Mouse (Mus musculus): Measurements from ENCODE around the gene Chst8. TPM values are rescaled to one million over a fixed set of nuclear protein-coding genes. Genes with fewer than 3 reads are reported as not detected.

Chst8 gene
- polyA plus RNA-seq, 1 experiment from 2014 or later, result 10.1 TPM

DNA sequence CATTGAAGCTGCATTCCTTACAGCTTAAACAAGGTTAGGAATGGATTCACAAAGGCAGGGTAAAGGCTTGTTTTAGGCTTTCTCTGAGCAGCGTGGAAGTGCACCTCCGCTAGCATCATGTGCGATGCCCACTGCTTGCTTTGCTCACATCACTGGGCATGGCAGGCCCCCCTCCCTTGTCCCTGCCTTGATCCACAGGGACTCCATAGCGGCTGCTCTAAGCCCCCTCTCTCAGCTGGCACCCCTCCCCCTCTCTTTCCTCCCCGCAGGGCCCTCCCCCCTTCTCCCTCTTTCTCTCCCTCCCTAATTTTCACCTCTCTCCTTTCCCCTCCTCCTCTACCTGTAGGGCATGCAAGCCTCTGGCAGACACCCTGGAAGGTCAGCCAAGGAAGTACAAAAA is 150.3 kb downstream of the Chst8 start:
- no peaks in the 10 kb centered on the region for H3K36me3 ChIP-seq (ENCODE audit: control insufficient read depth, insufficient read depth, low read length)
- H3K9ac ChIP-seq (ENCODE audit: low read length), result no peak overlapping the region
- no peak for DNase-seq (ENCODE audit: low spot score, missing footprints)
- no peak overlapping the region for H3K4me3 ChIP-seq (ENCODE audit: low read depth, low read length)
- peaks cover 3% of the 10 kb centered on the region; the same call in 1 of the 2 replicates for H3K4me1 ChIP-seq (ENCODE audit: control insufficient read depth, insufficient read depth, low read length)
- H3K27ac ChIP-seq (ENCODE audit: low read depth, low read length), result no peak overlapping the region
- no peaks in the 10 kb centered on the region for H3K27me3 ChIP-seq (ENCODE audit: control insufficient read depth, insufficient read depth, low read length)
- ATAC-seq (ENCODE audit: low FRiP score), result no peak
- 8% methylated on average over 5 of the region's 5 CpGs for WGBS
- no peaks in the 10 kb centered on the region for H3K9me3 ChIP-seq (ENCODE audit: control insufficient read depth, low read length)
- H3K4me2 ChIP-seq, result no peak overlapping the region

DNA sequence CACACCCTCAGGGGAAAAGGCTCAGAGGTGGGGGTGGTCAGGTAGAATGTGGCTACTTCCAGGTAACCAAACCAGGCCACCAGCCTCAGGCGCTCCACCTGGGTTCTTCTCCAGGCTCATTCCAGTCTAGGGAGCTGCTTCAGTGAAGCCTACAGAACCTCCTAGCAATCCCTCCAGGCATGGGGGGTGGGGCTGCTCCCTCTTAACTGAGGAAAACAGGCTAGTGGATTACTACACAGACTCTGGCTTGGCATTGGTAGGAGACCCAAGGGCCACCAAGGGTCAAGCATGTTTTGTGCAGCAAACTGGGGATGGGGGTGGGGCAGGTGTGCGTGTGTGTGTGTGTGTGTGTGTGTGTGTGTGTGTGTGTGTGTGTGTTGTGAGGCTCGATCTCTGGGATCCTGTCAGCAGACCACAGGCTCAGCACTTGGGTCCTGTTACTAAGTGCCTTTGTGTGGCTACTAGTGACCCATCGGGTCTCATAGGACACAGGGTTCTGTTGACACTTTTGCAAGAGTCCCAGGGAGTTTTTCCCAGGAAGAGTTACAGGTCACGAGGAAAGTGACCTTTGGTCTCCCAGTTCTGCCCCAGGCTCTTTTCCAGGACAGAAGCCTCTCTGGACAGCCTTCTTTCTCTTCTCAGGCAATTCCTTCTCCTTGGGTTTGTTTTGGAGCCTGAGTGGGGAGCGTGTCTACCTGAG is 153.0 kb downstream of the Chst8 start:
- Histone ChIP-seq H3K9ac (ENCODE audit: low read length) (no peak overlapping the region), H3K27me3 (ENCODE audit: control insufficient read depth, insufficient read depth, low read length) (no peaks in the 10 kb centered on the region), H3K4me3 (ENCODE audit: low read depth, low read length) (no peak overlapping the region), H3K27ac (ENCODE audit: low read depth, low read length) (no peak overlapping the region), H3K36me3 (ENCODE audit: control insufficient read depth, insufficient read depth, low read length) (no peaks in the 10 kb centered on the region), H3K4me2 (no peak overlapping the region), H3K4me1 (ENCODE audit: control insufficient read depth, insufficient read depth, low read length) (peaks cover 3% of the 10 kb centered on the region; the same call in 1 of the 2 replicates), H3K9me3 (ENCODE audit: control insufficient read depth, low read length) (no peaks in the 10 kb centered on the region)
- 67% methylated on average over 6 of the region's 6 CpGs for WGBS
- ATAC-seq (ENCODE audit: low FRiP score) (no peak), DNase-seq (ENCODE audit: low spot score, missing footprints) (no peak)

DNA sequence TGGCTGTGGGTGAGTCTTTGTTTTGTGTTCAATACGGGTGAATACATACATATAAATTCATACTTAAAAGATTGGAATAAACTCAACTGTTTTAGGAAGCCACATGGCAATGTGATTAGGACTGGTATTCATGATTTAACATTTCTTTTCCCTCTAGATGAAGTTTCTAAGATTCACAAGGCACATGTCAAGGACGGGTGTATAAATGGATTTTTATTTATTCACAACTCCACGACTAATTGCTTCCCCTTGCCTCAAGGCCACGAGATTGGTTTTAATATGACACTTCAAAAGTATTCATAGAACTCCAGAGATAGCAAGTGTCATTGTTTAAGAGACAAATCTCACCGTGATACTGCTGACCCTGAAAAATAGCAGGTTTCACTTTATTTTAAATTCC is 155.9 kb downstream of the Chst8 start, which contains the start of gene Kctd15:
Kctd15 (minus strand) TSS at position 101 of the 400 bp plus-strand sequence.
- no peak for ATAC-seq (ENCODE audit: low FRiP score)
- WGBS, result 69% methylated on average over 5 of the region's 5 CpGs

DNA sequence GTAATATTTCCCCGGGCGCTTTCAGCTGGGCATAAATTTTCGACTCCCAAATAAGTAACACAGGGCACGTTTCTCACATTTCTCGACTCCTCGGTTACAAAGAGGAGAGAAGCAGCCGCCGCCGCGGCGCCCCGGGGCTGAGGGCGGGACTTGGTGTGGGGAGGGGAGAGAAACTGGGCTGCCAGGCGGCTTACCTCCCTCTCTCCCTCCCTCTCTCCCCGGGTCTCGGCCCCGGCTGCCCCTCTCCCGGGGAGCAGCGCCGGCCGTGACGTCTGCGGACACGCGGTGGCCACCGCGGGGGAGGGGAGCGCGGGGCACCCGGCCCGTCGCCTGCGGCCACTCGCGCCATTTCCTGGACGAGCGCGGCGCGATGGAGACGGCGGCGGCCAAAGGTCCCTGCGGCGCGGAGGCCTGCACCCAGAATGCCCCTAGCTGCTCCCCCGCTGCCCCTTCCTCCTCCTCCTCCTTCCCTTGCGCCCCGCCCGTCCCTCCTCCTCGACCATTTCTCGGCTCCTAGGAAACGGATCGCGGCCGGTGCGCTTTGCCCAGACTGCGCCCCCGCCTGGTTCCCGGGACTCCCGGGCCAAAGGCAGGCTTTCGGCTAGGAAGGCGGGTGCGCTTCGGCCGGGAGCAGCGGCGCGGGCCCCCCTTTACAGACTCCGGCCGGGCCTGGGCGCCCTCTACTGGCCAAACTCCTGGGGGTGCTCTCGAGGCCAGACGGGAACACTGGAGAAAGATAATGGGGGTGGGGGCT is 157.2 kb downstream of the Chst8 start:
- peak overlapping the region; percentile 88 for H3K4me2 ChIP-seq
- peak; percentile 99 for DNase-seq (ENCODE audit: low spot score, missing footprints)
- peaks cover 21% of the 10 kb centered on the region for H3K4me1 ChIP-seq (ENCODE audit: control insufficient read depth, insufficient read depth, low read length)
- H3K9me3 ChIP-seq (ENCODE audit: control insufficient read depth, low read length), result no peaks in the 10 kb centered on the region
- WGBS, result under 1% methylated on average over 43 of the region's 74 CpGs
- peak overlapping the region; percentile 100 for H3K27ac ChIP-seq (ENCODE audit: low read depth, low read length)
- ATAC-seq (ENCODE audit: low FRiP score), result peak; percentile 83
- no peaks in the 10 kb centered on the region for H3K36me3 ChIP-seq (ENCODE audit: control insufficient read depth, insufficient read depth, low read length)
- H3K27me3 ChIP-seq (ENCODE audit: control insufficient read depth, insufficient read depth, low read length), result no peaks in the 10 kb centered on the region
- peak overlapping the region; percentile 98 for H3K9ac ChIP-seq (ENCODE audit: low read length)
- peak overlapping the region; percentile 81 for H3K4me3 ChIP-seq (ENCODE audit: low read depth, low read length)

More for the DNA sequence above, 155.9 kb downstream of the Chst8 start, which contains the start of gene Kctd15:
- Histone ChIP-seq H3K4me2 (peak within 1 kb of the TSS; percentile 88), H3K27me3 (ENCODE audit: control insufficient read depth, insufficient read depth, low read length) (no peaks in the 10 kb centered on the region), H3K9ac (ENCODE audit: low read length) (peak within 1 kb of the TSS; percentile 98), H3K4me3 (ENCODE audit: low read depth, low read length) (peak within 1 kb of the TSS; percentile 81), H3K9me3 (ENCODE audit: control insufficient read depth, low read length) (no peaks in the 10 kb centered on the region), H3K4me1 (ENCODE audit: control insufficient read depth, insufficient read depth, low read length) (peaks cover 15% of the 10 kb centered on the region), H3K36me3 (ENCODE audit: control insufficient read depth, insufficient read depth, low read length) (no peaks in the 10 kb centered on the region), H3K27ac (ENCODE audit: low read depth, low read length) (peak within 1 kb of the TSS; percentile 100)
- no peak for DNase-seq (ENCODE audit: low spot score, missing footprints)

DNA sequence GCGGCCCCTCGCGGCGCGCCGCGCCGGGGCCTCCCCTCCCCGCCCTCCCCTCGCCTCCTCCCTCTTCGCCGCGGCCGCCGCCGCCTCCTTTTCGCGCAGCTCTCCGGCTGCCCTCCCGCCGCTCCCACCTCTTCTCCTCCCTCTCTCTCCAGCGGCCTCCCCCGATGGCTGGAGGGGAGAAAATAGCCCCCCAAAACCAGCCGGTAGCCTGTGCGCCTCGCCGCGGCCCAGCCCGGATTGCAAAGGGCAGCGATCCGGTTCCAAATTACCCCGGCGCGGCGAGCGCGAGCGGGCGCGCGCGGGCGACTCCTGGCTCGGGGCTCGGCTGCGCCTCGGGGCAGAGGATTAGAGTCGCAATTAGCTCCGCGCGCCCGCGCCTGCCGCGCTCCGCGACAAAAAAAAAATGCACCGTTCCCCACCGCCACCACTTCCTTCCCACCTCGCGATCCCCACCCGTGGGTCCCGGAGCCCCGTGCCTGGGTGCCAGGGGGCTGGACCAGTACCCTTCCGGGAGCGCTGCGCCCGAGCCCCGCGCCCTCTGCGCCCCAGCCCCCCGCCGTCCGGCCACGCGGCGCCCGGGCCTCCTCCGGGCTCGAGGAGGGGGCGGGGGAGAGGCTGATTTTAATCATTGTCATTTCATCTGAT is 157.9 kb downstream of the Chst8 start:
- ATAC-seq (ENCODE audit: low FRiP score) (peak; percentile 49), DNase-seq (ENCODE audit: low spot score, missing footprints) (peak; percentile 98)
- Histone ChIP-seq H3K4me2 (peak overlapping the region; percentile 88), H3K4me1 (ENCODE audit: control insufficient read depth, insufficient read depth, low read length) (peaks cover 21% of the 10 kb centered on the region), H3K4me3 (ENCODE audit: low read depth, low read length) (peak overlapping the region; percentile 81), H3K27ac (ENCODE audit: low read depth, low read length) (peak overlapping the region; percentile 100), H3K27me3 (ENCODE audit: control insufficient read depth, insufficient read depth, low read length) (no peaks in the 10 kb centered on the region), H3K36me3 (ENCODE audit: control insufficient read depth, insufficient read depth, low read length) (peaks cover 1% of the 10 kb centered on the region), H3K9me3 (ENCODE audit: control insufficient read depth, low read length) (no peaks in the 10 kb centered on the region), H3K9ac (ENCODE audit: low read length) (peak overlapping the region; percentile 98)
- under 1% methylated on average over 61 of the region's 81 CpGs for WGBS

DNA sequence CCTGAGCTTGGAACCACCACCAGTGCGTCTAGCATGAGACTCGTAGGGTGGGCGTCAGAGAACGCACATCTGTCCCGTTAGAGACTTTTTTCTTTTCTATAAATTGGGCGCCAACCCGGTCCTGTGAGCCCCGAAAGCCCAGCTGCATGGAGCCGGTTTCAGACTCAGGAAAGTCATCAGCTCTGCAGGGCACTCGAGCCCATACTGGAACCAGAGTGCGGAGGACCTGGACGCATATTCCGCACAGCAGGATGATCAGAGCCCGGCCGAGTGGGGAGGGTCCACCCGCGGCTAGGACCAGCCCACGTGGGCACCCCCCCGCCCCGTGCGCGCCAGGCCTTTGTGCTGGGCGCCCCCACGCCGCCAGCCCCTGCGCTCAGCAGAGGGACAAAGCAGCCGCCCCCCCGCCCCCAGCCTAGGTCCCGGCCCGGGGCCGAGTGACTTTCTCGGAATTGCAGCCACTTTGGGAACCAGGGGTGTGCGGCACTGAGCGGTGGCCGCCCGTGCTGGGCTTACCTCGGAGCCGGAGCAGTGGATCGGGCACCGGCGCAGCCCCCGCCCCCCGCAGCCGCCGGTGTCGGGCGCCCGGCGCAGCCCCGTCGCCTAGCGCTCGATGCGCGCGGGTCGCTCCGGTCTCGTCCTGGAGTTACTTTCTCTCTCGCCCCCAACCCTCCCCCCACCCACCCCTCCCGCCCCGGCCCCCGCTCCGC is 158.6 kb downstream of the Chst8 start:
- Histone ChIP-seq H3K4me2 (peak overlapping the region; percentile 88), H3K27me3 (ENCODE audit: control insufficient read depth, insufficient read depth, low read length) (no peaks in the 10 kb centered on the region), H3K9me3 (ENCODE audit: control insufficient read depth, low read length) (no peaks in the 10 kb centered on the region), H3K36me3 (ENCODE audit: control insufficient read depth, insufficient read depth, low read length) (peaks cover 6% of the 10 kb centered on the region), H3K4me1 (ENCODE audit: control insufficient read depth, insufficient read depth, low read length) (peaks cover 21% of the 10 kb centered on the region), H3K9ac (ENCODE audit: low read length) (peak overlapping the region; percentile 98), H3K27ac (ENCODE audit: low read depth, low read length) (peak overlapping the region; percentile 100), H3K4me3 (ENCODE audit: low read depth, low read length) (peak overlapping the region; percentile 81)
- DNase-seq (ENCODE audit: low spot score, missing footprints), result peak; percentile 97
- under 1% methylated on average over 58 of the region's 64 CpGs for WGBS
- peak; percentile 58 for ATAC-seq (ENCODE audit: low FRiP score)

DNA sequence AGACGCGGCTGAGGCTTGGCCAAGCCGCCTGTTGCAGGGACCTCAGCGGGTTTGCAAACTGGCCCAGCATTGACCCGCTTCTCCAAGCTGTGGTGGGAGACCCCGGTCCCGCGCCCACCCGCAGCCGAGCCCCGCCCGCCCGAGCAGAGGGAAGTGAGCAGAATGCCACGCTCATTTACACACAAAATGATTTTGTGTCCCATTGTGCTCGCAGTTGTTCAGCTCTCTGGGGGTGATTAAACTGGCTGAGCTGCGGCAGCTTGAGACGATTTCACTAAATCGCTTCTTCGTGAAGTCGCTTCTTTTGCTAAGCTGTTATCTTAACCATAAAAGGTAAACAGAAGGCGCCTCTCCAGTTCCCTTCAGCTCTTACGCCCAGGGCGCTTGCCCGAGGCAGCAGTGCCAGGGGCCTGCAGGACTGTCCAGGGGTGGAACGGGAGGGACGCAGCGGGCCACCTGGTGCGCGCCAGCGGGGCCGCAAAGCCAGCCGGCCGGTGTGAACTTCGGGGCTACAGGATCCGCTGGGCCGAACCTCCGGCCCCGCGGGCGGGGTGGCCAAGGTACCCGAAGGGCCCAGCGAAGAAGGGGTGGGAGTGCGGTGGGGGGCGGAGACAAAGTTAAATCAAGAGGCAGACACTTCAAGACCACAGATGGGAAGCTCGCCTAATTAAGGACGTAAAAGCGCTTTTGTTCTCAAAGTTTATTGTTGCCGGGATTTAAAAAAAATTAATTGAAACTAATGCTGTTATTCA is 159.6 kb downstream of the Chst8 start:
- Histone ChIP-seq H3K27ac (ENCODE audit: low read depth, low read length) (peak overlapping the region; percentile 100), H3K36me3 (ENCODE audit: control insufficient read depth, insufficient read depth, low read length) (peaks cover 16% of the 10 kb centered on the region), H3K9me3 (ENCODE audit: control insufficient read depth, low read length) (no peaks in the 10 kb centered on the region), H3K4me1 (ENCODE audit: control insufficient read depth, insufficient read depth, low read length) (peaks cover 21% of the 10 kb centered on the region), H3K4me3 (ENCODE audit: low read depth, low read length) (peak overlapping the region; percentile 81), H3K27me3 (ENCODE audit: control insufficient read depth, insufficient read depth, low read length) (no peaks in the 10 kb centered on the region), H3K9ac (ENCODE audit: low read length) (peak overlapping the region; percentile 98), H3K4me2 (peak overlapping the region; percentile 88)
- DNase-seq (ENCODE audit: low spot score, missing footprints), result peak; percentile 96
- WGBS, result under 1% methylated on average over 48 of the region's 48 CpGs
- ATAC-seq (ENCODE audit: low FRiP score), result no peak

DNA sequence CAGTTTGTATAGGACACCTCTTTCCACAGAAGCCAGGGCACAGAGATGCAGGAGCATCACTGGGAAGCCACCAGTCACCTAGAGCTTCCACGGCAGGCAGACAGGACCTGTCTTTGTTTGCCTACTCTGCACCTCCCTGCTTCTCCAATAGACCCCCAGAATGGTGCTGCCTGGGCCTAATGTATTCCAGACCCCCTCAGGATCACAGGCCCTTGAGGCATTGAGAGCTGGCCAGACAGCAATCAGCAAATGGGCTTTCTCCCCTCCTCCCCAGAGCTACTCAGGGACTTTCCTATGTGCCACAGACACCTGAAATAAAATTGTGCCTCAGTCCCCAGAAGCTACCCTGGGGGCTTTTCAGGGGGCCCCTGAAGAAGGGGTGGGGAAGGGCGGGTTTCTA is 161.1 kb downstream of the Chst8 start:
- H3K4me1 ChIP-seq (ENCODE audit: control insufficient read depth, insufficient read depth, low read length), result peaks cover 21% of the 10 kb centered on the region
- peak overlapping the region; percentile 10 for H3K4me3 ChIP-seq (ENCODE audit: low read depth, low read length)
- DNase-seq (ENCODE audit: low spot score, missing footprints) (no peak), ATAC-seq (ENCODE audit: low FRiP score) (no peak)
- H3K9me3 ChIP-seq (ENCODE audit: control insufficient read depth, low read length), result no peaks in the 10 kb centered on the region
- peaks cover 17% of the 10 kb centered on the region for H3K36me3 ChIP-seq (ENCODE audit: control insufficient read depth, insufficient read depth, low read length)
- peak overlapping the region; percentile 88 for H3K4me2 ChIP-seq
- no peaks in the 10 kb centered on the region for H3K27me3 ChIP-seq (ENCODE audit: control insufficient read depth, insufficient read depth, low read length)
- H3K27ac ChIP-seq (ENCODE audit: low read depth, low read length), result no peak overlapping the region; the same call in 1 of the 2 replicates
- H3K9ac ChIP-seq (ENCODE audit: low read length), result peak overlapping the region; percentile 16; the same call in 1 of the 2 replicates
- WGBS, result 54% methylated on average over 2 of the region's 2 CpGs

Data from midbrain, embryonic 11.5 days (tissue).